Mouse (Mus musculus) E14TG2a.4 (cell line): ENCODE measurements at regions not wholly inside any gene's neighbourhood (a gene's known extent, or its start where the extent isn't known, plus 50 kb on each side); places are given as distances from the start of the nearest gene placed in this dataset.

Source experiments
- CTCF ChIP-seq: conservative IDR thresholded peaks from 2 replicates; pipeline ENCODE4 v1.5.1; 2014; ENCODE audit warnings: low read length
- NANOG ChIP-seq: IDR thresholded peaks from 2 replicates; pipeline ENCODE4 v1.6.1; 2014; ENCODE audit warnings: borderline replicate concordance, low read length, mixed read lengths
- POU5F1 ChIP-seq: IDR thresholded peaks from 2 replicates; pipeline ENCODE4 v1.6.1; 2014; ENCODE audit warnings: low read length, borderline replicate concordance

DNA sequence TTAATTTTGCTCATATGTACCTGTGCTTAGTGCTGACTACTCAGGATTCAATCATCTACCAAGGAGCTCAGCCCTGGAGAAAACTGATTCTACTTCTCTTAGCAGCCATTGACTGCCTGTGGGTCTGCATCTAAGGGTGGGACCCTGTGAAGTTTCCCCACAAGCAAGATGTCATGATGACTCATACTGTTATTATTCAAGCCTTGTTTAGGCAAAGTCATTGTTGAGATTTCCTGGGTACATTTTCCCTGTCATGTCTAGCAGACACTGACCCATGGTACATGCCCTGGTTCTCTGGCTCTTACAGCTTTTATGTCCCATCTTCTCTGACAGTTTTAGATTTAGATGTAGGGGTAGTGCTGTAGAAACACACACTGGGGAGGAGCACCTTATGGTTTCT, 853.8 kb downstream of the Car8 start:
- TF ChIP-seq CTCF (no peak), NANOG (no peak), POU5F1 (no peak)
